Mouse (Mus musculus) gastrocnemius, adult 2 months (tissue): ENCODE measurements around the gene Fgfr2. TPM values are rescaled to one million over a fixed set of nuclear protein-coding genes. Genes with fewer than 3 reads are reported as not detected.
A peak's percentile ranks its signal among the peaks of the same experiment; 100 is the strongest.

Experiments
- DNase-seq: peaks from one replicate; pipeline ENCODE4 v3.0.0; 2022
- H3K27ac ChIP-seq: fragments of 200-600 bp; 2 replicates; pipeline ENCODE4 v1.8.1; 2022; ENCODE audit warnings: mild to moderate bottlenecking
- H3K4me3 ChIP-seq: fragments of 200-600 bp; 2 replicates; pipeline ENCODE4 v1.8.1; 2022; ENCODE audit warnings: mild to moderate bottlenecking, moderate library complexity
- CTCF ChIP-seq: fragments of 200-600 bp; IDR thresholded peaks from 2 replicates; pipeline ENCODE4 v1.8.1; 2022; ENCODE audit warnings: antibody characterized with exemption, mild to moderate bottlenecking, moderate library complexity
- intact Hi-C: fragments of 180-260 bp; cut with DNase I; formaldehyde crosslinking; loops from one replicate; pipeline ENCODE4 v1.15.1; 2025
- total RNA-seq, 2 experiments: library from RNA; stranded (reverse); gene quantifications; 2 replicates each; pipeline ENCODE4 v1.2.3; 2021

Fgfr2 gene
- total RNA-seq, 2 experiments from 2014 or later = 0.15 to 0.33 TPM

GRCm38 (mm10) chr7:132402377-132403084, 720.6 kb downstream of the Fgfr2 start:
- no peak for TF ChIP-seq CTCF
- no peak overlapping the region for H3K27ac ChIP-seq
- DNase-seq = no peak
- no peak overlapping the region for H3K4me3 ChIP-seq
- intact Hi-C loops = no loop called here

- no peak overlapping the region for H3K4me3 ChIP-seq
Measured at GRCm38 (mm10) chr7:132398487-132398886, 724.7 kb downstream of the Fgfr2 start.

GRCm38 (mm10) chr7:132396661-132397322, 726.4 kb downstream of the Fgfr2 start:
- DNase-seq = no peak
- no peak overlapping the region for H3K4me3 ChIP-seq
- no peak overlapping the region for H3K27ac ChIP-seq
- no peak for TF ChIP-seq CTCF
- intact Hi-C loops = no loop called here

More at GRCm38 (mm10) chr7:132398487-132398886, 724.7 kb downstream of the Fgfr2 start:
- H3K27ac ChIP-seq = no peak overlapping the region
- intact Hi-C loops = no loop called here
- DNase-seq = no peak
- TF ChIP-seq CTCF = no peak

- no peak overlapping the region for H3K27ac ChIP-seq
- intact Hi-C loops = no loop called here
- H3K4me3 ChIP-seq = no peak overlapping the region
- TF ChIP-seq CTCF = no peak
- no peak for DNase-seq
Measured at GRCm38 (mm10) chr7:132393582-132394175, 729.5 kb downstream of the Fgfr2 start.

- intact Hi-C loops = no loop called here
- H3K27ac ChIP-seq = no peak overlapping the region
- H3K4me3 ChIP-seq = no peak overlapping the region
- no peak for DNase-seq
- TF ChIP-seq CTCF = no peak
Measured at GRCm38 (mm10) chr7:132393014-132393406, 730.1 kb downstream of the Fgfr2 start.

GRCm38 (mm10) chr7:132392233-132393013, 730.7 kb downstream of the Fgfr2 start:
- Histone ChIP-seq H3K4me3 (no peak overlapping the region; the same call in 1 of the 2 replicates), H3K27ac (peak overlapping the region; percentile 46; the same call in 1 of the 2 replicates)
- DNase-seq = no peak
- no peak for TF ChIP-seq CTCF
- intact Hi-C loops = no loop called here

- intact Hi-C loops = no loop called here
- no peak for TF ChIP-seq CTCF
- H3K4me3 ChIP-seq = no peak overlapping the region
- DNase-seq = no peak
- H3K27ac ChIP-seq = no peak overlapping the region
Measured at GRCm38 (mm10) chr7:132389473-132389872, 733.7 kb downstream of the Fgfr2 start.

- no peak for DNase-seq
- no peak for TF ChIP-seq CTCF
- no peak overlapping the region for H3K4me3 ChIP-seq
- no peak overlapping the region for H3K27ac ChIP-seq
- intact Hi-C loops = no loop called here
Measured at GRCm38 (mm10) chr7:132387507-132387906, 735.6 kb downstream of the Fgfr2 start.

GRCm38 (mm10) chr7:132386316-132386715, 736.8 kb downstream of the Fgfr2 start:
- no peak for DNase-seq
- Histone ChIP-seq H3K4me3 (no peak overlapping the region), H3K27ac (no peak overlapping the region)
- intact Hi-C loops = no loop called here
- no peak for TF ChIP-seq CTCF

- no peak for TF ChIP-seq CTCF
- intact Hi-C loops = no loop called here
- Histone ChIP-seq H3K4me3 (no peak overlapping the region), H3K27ac (no peak overlapping the region)
- DNase-seq = no peak
Measured at GRCm38 (mm10) chr7:132385456-132386130, 737.6 kb downstream of the Fgfr2 start.

GRCm38 (mm10) chr7:132384736-132385455, 738.3 kb downstream of the Fgfr2 start:
- TF ChIP-seq CTCF = no peak
- DNase-seq = no peak
- intact Hi-C loops = no loop called here
- no peak overlapping the region for H3K27ac ChIP-seq
- no peak overlapping the region for H3K4me3 ChIP-seq
